Mouse (Mus musculus): ENCODE data around the gene Ankdd1a. TPM values are rescaled to one million over a fixed set of nuclear protein-coding genes. Genes with fewer than 3 reads are reported as not detected.

Ankdd1a gene
- polyA plus RNA-seq, 1 experiment = not detected

- no peak for TF ChIP-seq CTCF (IDR thresholded peaks at IDR 0.05; ENCODE audit: insufficient read depth, low read depth, low read length)
- no peak for TF ChIP-seq POLR2A (IDR thresholded peaks at IDR 0.05; ENCODE audit: insufficient read depth, low read depth, low read length)
- 51% methylated on average over 8 of the region's 8 CpGs for WGBS
- no peak overlapping the region for H3K27ac ChIP-seq (ENCODE audit: insufficient read depth, low read depth, low read length)
- H3K4me3 ChIP-seq (ENCODE audit: insufficient read depth, low read depth, low read length) = no peak overlapping the region
- H3K4me1 ChIP-seq (ENCODE audit: control insufficient read depth, insufficient read depth, low read length) = peaks cover 6% of the 10 kb centered on the region
Observed at GRCm38 (mm10) chr9:65502146-65502545, 17.8 kb downstream of the Ankdd1a start.

- WGBS = 96% methylated on average over 4 of the region's 4 CpGs
- no peaks in the 10 kb centered on the region for H3K4me1 ChIP-seq (ENCODE audit: control insufficient read depth, insufficient read depth, low read length)
- no peak overlapping the region for H3K4me3 ChIP-seq (ENCODE audit: insufficient read depth, low read depth, low read length)
- TF ChIP-seq CTCF (IDR thresholded peaks at IDR 0.05; ENCODE audit: insufficient read depth, low read depth, low read length) = no peak
- no peak for TF ChIP-seq POLR2A (IDR thresholded peaks at IDR 0.05; ENCODE audit: insufficient read depth, low read depth, low read length)
- no peak overlapping the region for H3K27ac ChIP-seq (ENCODE audit: insufficient read depth, low read depth, low read length)
Observed at GRCm38 (mm10) chr9:65492851-65493250, 27.1 kb downstream of the Ankdd1a start.

- no peak overlapping the region for H3K27ac ChIP-seq (ENCODE audit: insufficient read depth, low read depth, low read length)
Observed at GRCm38 (mm10) chr9:65492351-65492750, 27.6 kb downstream of the Ankdd1a start.

GRCm38 (mm10) chr9:65491476-65491875, 28.5 kb downstream of the Ankdd1a start:
- Histone ChIP-seq H3K4me1 (ENCODE audit: control insufficient read depth, insufficient read depth, low read length) (no peaks in the 10 kb centered on the region), H3K4me3 (ENCODE audit: insufficient read depth, low read depth, low read length) (no peak overlapping the region), H3K27ac (ENCODE audit: insufficient read depth, low read depth, low read length) (no peak overlapping the region)
- TF ChIP-seq POLR2A (IDR thresholded peaks at IDR 0.05; ENCODE audit: insufficient read depth, low read depth, low read length) (no peak), CTCF (IDR thresholded peaks at IDR 0.05; ENCODE audit: insufficient read depth, low read depth, low read length) (no peak)
- WGBS = 97% methylated on average over 3 of the region's 3 CpGs

More at GRCm38 (mm10) chr9:65492351-65492750, 27.6 kb downstream of the Ankdd1a start:
- Histone ChIP-seq H3K4me3 (ENCODE audit: insufficient read depth, low read depth, low read length) (no peak overlapping the region), H3K4me1 (ENCODE audit: control insufficient read depth, insufficient read depth, low read length) (no peaks in the 10 kb centered on the region)
- TF ChIP-seq CTCF (IDR thresholded peaks at IDR 0.05; ENCODE audit: insufficient read depth, low read depth, low read length) (no peak), POLR2A (IDR thresholded peaks at IDR 0.05; ENCODE audit: insufficient read depth, low read depth, low read length) (no peak)
- 92% methylated on average over 2 of the region's 2 CpGs for WGBS

- Histone ChIP-seq H3K27ac (ENCODE audit: insufficient read depth, low read depth, low read length) (no peak overlapping the region), H3K4me3 (ENCODE audit: insufficient read depth, low read depth, low read length) (no peak overlapping the region), H3K4me1 (ENCODE audit: control insufficient read depth, insufficient read depth, low read length) (no peaks in the 10 kb centered on the region)
- TF ChIP-seq POLR2A (IDR thresholded peaks at IDR 0.05; ENCODE audit: insufficient read depth, low read depth, low read length) (no peak), CTCF (IDR thresholded peaks at IDR 0.05; ENCODE audit: insufficient read depth, low read depth, low read length) (no peak)
- 86% methylated on average over 5 of the region's 5 CpGs for WGBS
Observed at GRCm38 (mm10) chr9:65480071-65480470, 39.9 kb downstream of the Ankdd1a start.

- no peaks in the 10 kb centered on the region for H3K4me1 ChIP-seq (ENCODE audit: control insufficient read depth, insufficient read depth, low read length)
- TF ChIP-seq POLR2A (IDR thresholded peaks at IDR 0.05; ENCODE audit: insufficient read depth, low read depth, low read length) = no peak
- TF ChIP-seq CTCF (IDR thresholded peaks at IDR 0.05; ENCODE audit: insufficient read depth, low read depth, low read length) = no peak
- no peak overlapping the region for H3K4me3 ChIP-seq (ENCODE audit: insufficient read depth, low read depth, low read length)
- no peak overlapping the region for H3K27ac ChIP-seq (ENCODE audit: insufficient read depth, low read depth, low read length)
- WGBS = 87% methylated on average over 8 of the region's 8 CpGs
Observed at GRCm38 (mm10) chr9:65479158-65479557, 40.8 kb downstream of the Ankdd1a start.

- Histone ChIP-seq H3K4me1 (ENCODE audit: control insufficient read depth, insufficient read depth, low read length) (no peaks in the 10 kb centered on the region), H3K4me3 (ENCODE audit: insufficient read depth, low read depth, low read length) (no peak overlapping the region), H3K27ac (ENCODE audit: insufficient read depth, low read depth, low read length) (no peak overlapping the region)
- TF ChIP-seq POLR2A (IDR thresholded peaks at IDR 0.05; ENCODE audit: insufficient read depth, low read depth, low read length) = no peak
- TF ChIP-seq CTCF (IDR thresholded peaks at IDR 0.05; ENCODE audit: insufficient read depth, low read depth, low read length) = no peak
- WGBS = 88% methylated on average over 4 of the region's 4 CpGs
Observed at GRCm38 (mm10) chr9:65472769-65473168, 47.2 kb downstream of the Ankdd1a start.

GRCm38 (mm10) chr9:65467686-65468085, 52.3 kb downstream of the Ankdd1a start:
- H3K27ac ChIP-seq (ENCODE audit: insufficient read depth, low read depth, low read length) = no peak overlapping the region
- no peak overlapping the region for H3K4me3 ChIP-seq (ENCODE audit: insufficient read depth, low read depth, low read length)
- H3K4me1 ChIP-seq (ENCODE audit: control insufficient read depth, insufficient read depth, low read length) = no peaks in the 10 kb centered on the region
- 75% methylated on average over 11 of the region's 11 CpGs for WGBS
- TF ChIP-seq POLR2A (IDR thresholded peaks at IDR 0.05; ENCODE audit: insufficient read depth, low read depth, low read length) (no peak), CTCF (IDR thresholded peaks at IDR 0.05; ENCODE audit: insufficient read depth, low read depth, low read length) (no peak)

GRCm38 (mm10) chr9:65465241-65465640, 54.8 kb downstream of the Ankdd1a start:
- WGBS = 95% methylated on average over 2 of the region's 2 CpGs
- H3K4me3 ChIP-seq (ENCODE audit: insufficient read depth, low read depth, low read length) = no peak overlapping the region
- H3K4me1 ChIP-seq (ENCODE audit: control insufficient read depth, insufficient read depth, low read length) = peaks cover 2% of the 10 kb centered on the region; the same call in 1 of the 2 replicates
- H3K27ac ChIP-seq (ENCODE audit: insufficient read depth, low read depth, low read length) = no peak overlapping the region
- TF ChIP-seq POLR2A (IDR thresholded peaks at IDR 0.05; ENCODE audit: insufficient read depth, low read depth, low read length) = no peak
- no peak for TF ChIP-seq CTCF (IDR thresholded peaks at IDR 0.05; ENCODE audit: insufficient read depth, low read depth, low read length)

- WGBS = 76% methylated on average over 6 of the region's 6 CpGs
- Histone ChIP-seq H3K27ac (ENCODE audit: insufficient read depth, low read depth, low read length) (no peak overlapping the region), H3K4me3 (ENCODE audit: insufficient read depth, low read depth, low read length) (no peak overlapping the region), H3K4me1 (ENCODE audit: control insufficient read depth, insufficient read depth, low read length) (peaks cover 5% of the 10 kb centered on the region; the same call in 1 of the 2 replicates)
- TF ChIP-seq CTCF (IDR thresholded peaks at IDR 0.05; ENCODE audit: insufficient read depth, low read depth, low read length) (no peak), POLR2A (IDR thresholded peaks at IDR 0.05; ENCODE audit: insufficient read depth, low read depth, low read length) (no peak)
Observed at GRCm38 (mm10) chr9:65464161-65464560, 55.8 kb downstream of the Ankdd1a start.
